Mouse (Mus musculus) mesoderm, embryonic 11.5 days (tissue): ENCODE measurements at regions not wholly inside any gene's neighbourhood (a gene's known extent, or its start where the extent isn't known, plus 50 kb on each side); places are given as distances from the start of the nearest gene placed in this dataset.

ENCODE experiments used
- DNase-seq: peaks from one replicate; pipeline ENCODE4 v3.0.0-alpha.2; 2012; ENCODE audit warnings: low read depth, low spot score

DNA sequence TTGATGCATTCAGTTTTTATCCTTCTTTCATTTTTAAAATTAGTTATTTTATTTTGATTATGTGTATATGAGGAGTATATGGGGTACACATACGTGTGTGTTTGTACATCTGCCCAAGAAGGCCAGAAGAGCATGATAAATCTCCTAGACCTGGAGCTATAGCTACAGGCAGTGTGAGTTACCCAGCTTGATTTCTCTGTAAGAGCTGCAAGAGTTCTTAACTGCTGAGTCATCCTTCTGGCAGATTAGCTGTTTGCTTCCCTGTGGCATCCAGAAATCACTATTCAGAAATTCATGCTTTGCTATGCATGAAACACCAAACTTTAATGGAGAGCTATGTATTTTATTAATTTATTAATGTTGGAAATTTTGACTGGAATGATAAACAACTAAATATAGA lies 466.3 kb upstream of the Zwint start:
- no peak for DNase-seq

DNA sequence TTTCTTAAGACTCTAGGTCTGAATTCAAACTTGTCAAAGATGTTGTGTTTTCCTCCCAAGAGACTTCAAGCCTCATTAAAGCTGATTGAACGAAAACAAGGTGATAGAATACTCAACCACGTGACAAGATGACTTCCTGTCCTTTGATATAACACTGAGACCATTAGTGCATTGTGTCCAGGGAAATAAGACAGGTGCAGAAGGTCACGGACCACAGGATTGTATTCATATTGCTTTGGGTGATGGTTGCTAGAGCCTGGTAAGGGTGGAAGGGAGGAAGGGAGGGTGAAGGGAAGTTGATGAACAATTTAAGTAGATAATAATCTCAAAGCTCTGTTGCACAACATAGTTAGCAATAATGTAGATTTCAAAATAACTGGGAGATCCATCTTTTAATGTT lies 436.8 kb upstream of the Zwint start:
- DNase-seq = peak; percentile 1

DNA sequence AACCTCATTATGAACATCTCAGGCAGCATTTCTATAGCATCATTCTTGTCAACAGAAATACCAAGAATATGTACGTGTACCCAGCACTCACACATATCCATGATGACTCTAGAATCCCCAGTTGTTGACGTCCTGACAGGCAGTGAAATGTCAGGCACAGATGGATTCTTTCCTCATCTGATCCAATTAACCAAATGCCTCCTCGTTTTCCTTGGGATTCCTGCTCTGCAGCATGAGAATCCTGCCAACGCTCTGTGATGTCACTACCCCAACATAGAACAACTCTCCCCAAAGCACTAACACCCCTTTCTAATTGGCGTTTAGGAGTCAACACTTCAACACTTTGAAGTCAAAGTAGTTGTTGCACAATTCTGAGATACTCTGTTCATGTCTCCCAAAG lies 433.5 kb upstream of the Zwint start:
- DNase-seq = no peak

DNA sequence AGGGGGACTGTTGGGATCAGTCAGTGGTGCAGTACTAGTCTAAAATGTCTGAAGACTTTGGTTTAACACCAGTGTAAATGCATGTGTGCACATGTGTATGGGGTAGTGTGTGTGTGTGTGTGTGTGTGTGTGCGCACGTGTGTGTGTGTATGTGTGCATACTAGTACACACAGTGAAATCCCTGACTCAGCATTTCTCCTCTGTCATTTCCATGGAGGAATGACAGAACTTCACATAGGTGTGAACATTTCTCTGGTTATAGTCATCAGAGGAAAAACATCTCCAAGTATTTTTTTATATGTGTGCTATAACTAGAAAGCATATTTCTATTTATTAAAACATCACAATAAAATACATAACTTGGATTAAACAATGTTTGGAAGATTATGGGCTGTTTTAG lies 432.1 kb upstream of the Zwint start:
- no peak for DNase-seq

DNA sequence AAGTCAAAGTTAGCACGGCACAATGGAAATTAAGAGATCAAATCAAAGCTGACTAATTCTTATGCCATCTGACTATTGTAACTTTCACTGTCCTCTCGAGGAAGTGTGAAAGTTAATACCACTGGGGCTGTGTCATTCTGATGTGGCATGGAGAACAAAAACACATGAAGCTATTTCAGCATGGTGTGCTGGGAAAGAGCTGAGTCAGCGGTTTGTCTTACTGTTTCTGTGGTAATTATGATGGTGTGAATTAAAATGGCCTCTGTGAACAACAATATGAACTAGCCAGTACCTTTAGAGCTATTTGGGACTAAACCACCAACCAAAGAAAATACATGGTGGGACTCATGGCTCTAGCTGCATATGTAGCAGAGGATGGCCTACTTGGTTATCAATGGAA lies 429.6 kb upstream of the Zwint start:
- no peak for DNase-seq

DNA sequence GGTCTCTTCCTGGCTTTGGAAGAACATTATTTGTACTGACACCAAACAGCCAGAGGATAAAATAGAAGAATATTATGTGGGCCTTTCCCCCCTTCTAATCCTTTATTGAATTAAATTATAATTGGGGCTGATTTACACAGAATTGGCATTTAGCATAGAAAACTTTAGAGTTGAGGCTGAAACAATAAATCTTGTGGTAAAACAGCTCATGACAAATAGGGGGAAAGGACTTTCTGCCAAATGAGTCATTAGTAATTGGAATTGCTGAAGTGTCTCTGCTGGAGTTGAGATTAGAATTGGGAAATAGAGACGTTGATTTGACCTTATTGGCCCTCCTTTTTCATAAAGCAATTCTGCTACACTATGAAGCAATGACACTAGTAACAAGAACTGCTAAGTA lies 410.5 kb upstream of the Zwint start:
- DNase-seq = no peak
